ENCODE assay signal across 8 mouse cellular contexts in genomic region chr9:53667020-53667669, GRCm38 (mm10). TPM values are rescaled to one million over a fixed set of nuclear protein-coding genes. Genes with fewer than 3 reads are reported as not detected.
DNase-seq lines count a peak whose midpoint lies in the region; ATAC-seq and TF ChIP-seq lines count a peak whose summit lies in the region.

No protein-coding gene starts in this region.

- no peaks in the 10 kb centered on the region; the same call in 1 of the 2 replicates for H3K9me3 ChIP-seq in ES-Bruce4 (replicated peaks; ENCODE audit: control insufficient read depth, insufficient read depth, low read length, poor library complexity, severe bottlenecking)
- H3K9me3 ChIP-seq in forebrain, embryonic 14.5 days (replicated peaks; ENCODE audit: control insufficient read depth, low read length) = no peaks in the 10 kb centered on the region

- peak; percentile 92 for ATAC-seq in cerebellum, adult (ENCODE audit: insufficient number of reproducible peaks, low FRiP score, low TSS enrichment)
- ATAC-seq in forebrain, embryonic 14.5 days = peak; percentile 98
- peak; percentile 84 for ATAC-seq in neutrophil, adult 5-6 weeks (ENCODE audit: extremely low read depth, insufficient number of reproducible peaks, low FRiP score, poor library complexity, severe bottlenecking)

- TF ChIP-seq POLR2A in ES-Bruce4 (IDR thresholded peaks at IDR 0.05; ENCODE audit: insufficient read depth, low read length) = no peak
- peak; percentile 36; the same call in 1 of the 2 replicates for TF ChIP-seq POLR2A in lung, adult 2 months (IDR thresholded peaks at IDR 0.05; ENCODE audit: borderline replicate concordance, extremely low read depth, low read depth, low read length)

- under 1% methylated on average over 73 of the region's 74 CpGs for WGBS in forebrain, embryonic 14.5 days
- under 1% methylated on average over 74 of the region's 74 CpGs for WGBS in lung, adult 2 months

- H3K4me2 ChIP-seq in forebrain, embryonic 14.5 days (ENCODE audit: low read length) = peak overlapping the region; percentile 55

- TF ChIP-seq CTCF in ES-Bruce4 (IDR thresholded peaks at IDR 0.05; ENCODE audit: low read depth, low read length) = peak; percentile 84
- TF ChIP-seq CTCF in lung, adult 2 months (IDR thresholded peaks at IDR 0.05; ENCODE audit: insufficient read depth, low read length) = peak; percentile 55

- H3K4me3 ChIP-seq in ES-Bruce4 (ENCODE audit: low read depth, low read length) = peak overlapping the region; percentile 85
- peak overlapping the region; percentile 93 for H3K4me3 ChIP-seq in forebrain, embryonic 14.5 days (ENCODE audit: low read depth, low read length)
- peak overlapping the region; percentile 98 for H3K4me3 ChIP-seq in lung, adult 2 months (replicated peaks; ENCODE audit: extremely low read depth, low read depth, low read length)

- DNase-seq in forebrain, embryonic 14.5 days (ENCODE audit: low spot score) = peak; percentile 94
- DNase-seq in heart, postnatal 25 days (ENCODE audit: low spot score) = peak; percentile 89
- peak; percentile 85 to 95 for DNase-seq in layer of hippocampus, adult 18-20 months (ENCODE audit: low spot score in 2 of 2)
- DNase-seq in lung, adult 2 months = peak; percentile 96
- DNase-seq in thymus, adult 18-20 months = peak; percentile 84 to 87

- H3K36me3 ChIP-seq in ES-Bruce4 (ENCODE audit: control insufficient read depth, insufficient read depth, low read length, poor library complexity, severe bottlenecking) = no peaks in the 10 kb centered on the region
- no peaks in the 10 kb centered on the region for H3K36me3 ChIP-seq in forebrain, embryonic 14.5 days (ENCODE audit: control insufficient read depth, insufficient read depth, low read length)

- peak overlapping the region; percentile 35; the same call in 1 of the 2 replicates for H3K27ac ChIP-seq in ES-Bruce4 (ENCODE audit: insufficient read depth, low read length)
- peak overlapping the region; percentile 95 for H3K27ac ChIP-seq in forebrain, embryonic 14.5 days (ENCODE audit: low read depth, low read length)

- H3K4me1 ChIP-seq in ES-Bruce4 (ENCODE audit: control insufficient read depth, insufficient read depth, low read length) = no peaks in the 10 kb centered on the region
- peaks cover 15% of the 10 kb centered on the region for H3K4me1 ChIP-seq in forebrain, embryonic 14.5 days (ENCODE audit: control insufficient read depth, insufficient read depth, low read length)
- peaks cover 4% of the 10 kb centered on the region; the same call in 1 of the 2 replicates for H3K4me1 ChIP-seq in lung, adult 2 months (ENCODE audit: control insufficient read depth, insufficient read depth, low read length)

- no peaks in the 10 kb centered on the region for H3K27me3 ChIP-seq in ES-Bruce4 (ENCODE audit: control insufficient read depth, insufficient read depth, low read length, poor library complexity, severe bottlenecking)
- no peaks in the 10 kb centered on the region for H3K27me3 ChIP-seq in forebrain, embryonic 14.5 days (replicated peaks; ENCODE audit: control insufficient read depth, insufficient read depth, low read length)

- intact Hi-C loops in heart, postnatal 25 days (cut with DNase I) = loop anchor here (5.0 kb wide), 1 partner anchor 130 kb away; the partner anchor contains the start of genes Atm and Npat

- TF ChIP-seq EP300 in ES-Bruce4 (IDR thresholded peaks at IDR 0.05; ENCODE audit: insufficient read depth, low read depth, low read length) = no peak

- H3K9ac ChIP-seq in ES-Bruce4 (ENCODE audit: low read depth, poor library complexity, severe bottlenecking) = peak overlapping the region; percentile 95
- peak overlapping the region; percentile 98 for H3K9ac ChIP-seq in forebrain, embryonic 14.5 days (ENCODE audit: low read length)

RNA-seq across cellular contexts. Expression of gene Cul5, which starts 2.7 kb away (rescaled TPM):
- polyA plus RNA-seq in ES-Bruce4 (2011; ENCODE audit: insufficient read depth, insufficient read length, low read depth, missing spikeins) = 69.9 and 76.9 TPM in 2 replicates
- polyA plus RNA-seq in forebrain, embryonic 14.5 days (2014; fragmentation: Nextera tagmentation; extraction: Ambion mirVana) = 57.8 and 62.1 TPM in 2 replicates
- total RNA-seq in heart, postnatal 25 days (2021) = 10 to 100 TPM; 43.4 to 46.4 TPM
- total RNA-seq in layer of hippocampus, adult 18-20 months (2021) = 10 to 100 TPM; 60.7 to 62.9 TPM
- 4.5 and 4.7 TPM in 2 replicates for polyA plus RNA-seq in lung, adult 2 months (2012; rRNA removed)
- 37.4 and 44.5 TPM in 2 replicates for total RNA-seq in neutrophil, adult 5-6 weeks (2017)

RNA-seq across cellular contexts. Expression of gene Rab39, which starts 38.9 kb away (rescaled TPM):
- 1.3 and 1.6 TPM in 2 replicates for polyA plus RNA-seq in ES-Bruce4 (2011; ENCODE audit: insufficient read depth, insufficient read length, low read depth, missing spikeins)
- polyA plus RNA-seq in forebrain, embryonic 14.5 days (2014; fragmentation: Nextera tagmentation; extraction: Ambion mirVana) = 3.7 and 3.8 TPM in 2 replicates
- total RNA-seq in heart, postnatal 25 days (2021) = under 1 TPM; 0.08 to 0.25 TPM
- total RNA-seq in layer of hippocampus, adult 18-20 months (2021) = 1 to 10 TPM; 2.1 to 2.7 TPM
- 0.21 and 0.24 TPM in 2 replicates for polyA plus RNA-seq in lung, adult 2 months (2012; rRNA removed)
- 11.3 and 12.8 TPM in 2 replicates for total RNA-seq in neutrophil, adult 5-6 weeks (2017)

RNA-seq across cellular contexts. Expression of gene Acat1, which starts 57.0 kb away (rescaled TPM):
- polyA plus RNA-seq in ES-Bruce4 (2011; ENCODE audit: insufficient read depth, insufficient read length, low read depth, missing spikeins) = 17.9 and 20.7 TPM in 2 replicates
- 190 and 201 TPM in 2 replicates for polyA plus RNA-seq in forebrain, embryonic 14.5 days (2014; fragmentation: Nextera tagmentation; extraction: Ambion mirVana)
- total RNA-seq in heart, postnatal 25 days (2021) = 100 to 1,000 TPM; 276 to 289 TPM
- total RNA-seq in layer of hippocampus, adult 18-20 months (2021) = 10 to 100 TPM; 54.5 to 55.4 TPM
- polyA plus RNA-seq in lung, adult 2 months (2012; rRNA removed) = 15.9 and 22.9 TPM in 2 replicates
- total RNA-seq in neutrophil, adult 5-6 weeks (2017) = 29.9 and 34.6 TPM in 2 replicates

Comparison
In these comparisons a context has a peak if more than half of its experiments do, and no peak if none do; other contexts are left out.
1. Peak in every context shown above with its lines: DNase-seq, ATAC-seq, H3K4me3 ChIP-seq and H3K27ac ChIP-seq.